Mouse (Mus musculus) megakaryocyte, adult 5-6 weeks (primary cell): ENCODE measurements around the gene Porcn. TPM values are rescaled to one million over a fixed set of nuclear protein-coding genes. Genes with fewer than 3 reads are reported as not detected.

Experiments used
- total RNA-seq, 2 experiments: library from RNA; stranded (forward) in 1 of 2; stranded (reverse) in 1 of 2; fragments of 153-499, 151-499 nt in 1 of 2; fragments of 221-1000, 200-1000 nt in 1 of 2; gene quantifications; 2 replicates each; pipeline versions ENCODE4 v1.2.3 to v1.2.4; 2015 to 2017

Porcn gene
- total RNA-seq, 2 experiments from 2014 or later, result 0.22 TPM; not detected in 1

Other genes starting within 250 kb of the Porcn start
- gene Gata1, start 228.5 kb downstream of the Porcn start, total RNA-seq (2015), result 5.8 and 7.1 TPM in 2 replicates
- 5.6 and 7.6 TPM in 2 replicates for gene Gata1, start 228.5 kb downstream of the Porcn start, total RNA-seq (2017)
- not detected in 2 replicates for gene Glod5, start 188.0 kb downstream of the Porcn start, total RNA-seq (2015)
- gene Glod5, start 188.0 kb downstream of the Porcn start, total RNA-seq (2017), result not detected in 2 replicates
- 37.8 and 43.6 TPM in 2 replicates for gene Suv39h1, start 131.8 kb downstream of the Porcn start, total RNA-seq (2015)
- 50.3 and 53.9 TPM in 2 replicates for gene Suv39h1, start 131.8 kb downstream of the Porcn start, total RNA-seq (2017)
- 107 and 116 TPM in 2 replicates for gene Was, start 116.0 kb downstream of the Porcn start, total RNA-seq (2015)
- 145 and 149 TPM in 2 replicates for gene Was, start 116.0 kb downstream of the Porcn start, total RNA-seq (2017)
- gene Wdr13, start 73.6 kb downstream of the Porcn start, total RNA-seq (2015), result 17.4 and 20.3 TPM in 2 replicates
- 22.2 and 27.9 TPM in 2 replicates for gene Wdr13, start 73.6 kb downstream of the Porcn start, total RNA-seq (2017)
- gene Rbm3, start 60.6 kb downstream of the Porcn start, total RNA-seq (2015), result 982 and 1,036 TPM in 2 replicates
- 1,421 and 1,439 TPM in 2 replicates for gene Rbm3, start 60.6 kb downstream of the Porcn start, total RNA-seq (2017)
- gene Tbc1d25, start 30.3 kb downstream of the Porcn start, total RNA-seq (2015), result 5.9 and 8.4 TPM in 2 replicates
- gene Tbc1d25, start 30.3 kb downstream of the Porcn start, total RNA-seq (2017), result 2.0 and 2.9 TPM in 2 replicates
- 56.4 and 70.7 TPM in 2 replicates for gene Ebp, start 13.0 kb downstream of the Porcn start, total RNA-seq (2015)
- 108 and 125 TPM in 2 replicates for gene Ebp, start 13.0 kb downstream of the Porcn start, total RNA-seq (2017)
- 16.3 and 17.5 TPM in 2 replicates for gene Ftsj1, start 45.9 kb upstream of the Porcn start, total RNA-seq (2015)
- gene Ftsj1, start 45.9 kb upstream of the Porcn start, total RNA-seq (2017), result 14.2 and 14.4 TPM in 2 replicates
- gene Slc38a5, start 64.6 kb upstream of the Porcn start, total RNA-seq (2015), result 1.3 and 4.1 TPM in 2 replicates
- gene Slc38a5, start 64.6 kb upstream of the Porcn start, total RNA-seq (2017), result 2.4 and 3.7 TPM in 2 replicates
- not detected in 2 replicates for gene Ssxb10, start 120.9 kb upstream of the Porcn start, total RNA-seq (2015)
- gene Ssxb10, start 120.9 kb upstream of the Porcn start, total RNA-seq (2017), result not detected in 2 replicates
- gene Ssxb9, start 160.5 kb upstream of the Porcn start, total RNA-seq (2015), result not detected in 2 replicates
- not detected in 2 replicates for gene Ssxb9, start 160.5 kb upstream of the Porcn start, total RNA-seq (2017)
- not detected in 2 replicates for gene Ssxb1, start 206.8 kb upstream of the Porcn start, total RNA-seq (2015)
- gene Ssxb1, start 206.8 kb upstream of the Porcn start, total RNA-seq (2017), result not detected in 2 replicates